Mouse (Mus musculus) fat pad, adult 2 months (tissue): ENCODE results near the gene Gm49450.
"Not testable (repeated sequence)": the region's sequence is repeated elsewhere in the genome, so short reads cannot be mapped to it uniquely, and the experiment has no call there.

Experiments
- DNase-seq: peaks from one replicate; pipeline ENCODE4 v3.0.0-alpha.2; 2011; ENCODE audit warnings: low read depth, low spot score; ENCODE audit errors: extremely low read depth

Gm49450 gene

DNA sequence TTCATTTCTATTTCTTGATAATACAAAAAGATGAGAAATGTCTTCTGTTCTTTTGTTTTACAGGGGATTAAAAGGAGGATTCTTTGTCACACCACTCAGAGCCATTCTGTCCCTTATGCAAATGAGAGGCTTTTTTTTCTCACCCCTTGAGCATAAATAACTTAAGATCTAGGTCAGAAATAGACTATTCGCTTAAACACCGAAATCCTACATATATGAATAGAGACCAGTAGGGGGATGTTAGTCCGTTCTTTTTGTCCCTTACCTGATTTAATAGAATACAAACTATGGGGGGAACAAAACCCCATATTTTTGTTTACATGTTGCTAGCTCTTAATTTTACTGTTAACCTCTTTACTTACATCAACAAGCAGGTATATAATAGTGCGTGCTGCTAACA lies 2.6 kb upstream of the Gm49450 start:
- no peak for DNase-seq

DNA sequence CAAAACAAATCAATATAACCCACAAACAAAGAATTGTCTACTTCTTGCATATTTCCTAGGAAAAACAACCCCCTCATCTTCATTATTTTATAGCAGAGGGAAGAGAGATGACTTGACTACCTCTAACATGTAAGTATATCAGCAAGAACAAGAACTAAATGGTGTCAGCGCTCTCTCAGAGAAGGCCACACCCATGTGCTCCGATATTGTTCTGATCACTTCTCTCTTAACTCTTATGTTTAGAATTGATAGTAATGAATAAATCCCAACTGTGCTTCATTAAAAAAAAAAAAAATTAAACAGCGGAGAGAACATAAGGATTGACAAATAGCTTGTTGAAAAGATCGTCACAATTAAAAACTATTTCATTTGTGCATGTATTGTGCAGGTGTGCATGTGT lies 2.0 kb upstream of the Gm49450 start:
- DNase-seq, result no peak

- DNase-seq, result no peak
Observed at GRCm38 (mm10) chr15:98954425-98955253, 1.3 kb upstream of the Gm49450 start.

- no peak for DNase-seq
Observed at GRCm38 (mm10) chr15:98952751-98953400, 475 bp downstream of the Gm49450 start.

- no peak for DNase-seq
Observed at GRCm38 (mm10) chr15:98952063-98952455, 1.3 kb downstream of the Gm49450 start.

GRCm38 (mm10) chr15:98951122-98952062 lies 2.0 kb downstream of the Gm49450 start:
- DNase-seq, result not testable (repeated sequence)

- no peak for DNase-seq
Observed at GRCm38 (mm10) chr15:98949607-98949892, 3.8 kb downstream of the Gm49450 start.

GRCm38 (mm10) chr15:98948857-98949606 lies 4.3 kb downstream of the Gm49450 start:
- DNase-seq, result no peak

GRCm38 (mm10) chr15:98948382-98948781 lies 5.0 kb downstream of the Gm49450 start:
- DNase-seq, result no peak

GRCm38 (mm10) chr15:98947884-98948283 lies 5.5 kb downstream of the Gm49450 start:
- no peak for DNase-seq

DNA sequence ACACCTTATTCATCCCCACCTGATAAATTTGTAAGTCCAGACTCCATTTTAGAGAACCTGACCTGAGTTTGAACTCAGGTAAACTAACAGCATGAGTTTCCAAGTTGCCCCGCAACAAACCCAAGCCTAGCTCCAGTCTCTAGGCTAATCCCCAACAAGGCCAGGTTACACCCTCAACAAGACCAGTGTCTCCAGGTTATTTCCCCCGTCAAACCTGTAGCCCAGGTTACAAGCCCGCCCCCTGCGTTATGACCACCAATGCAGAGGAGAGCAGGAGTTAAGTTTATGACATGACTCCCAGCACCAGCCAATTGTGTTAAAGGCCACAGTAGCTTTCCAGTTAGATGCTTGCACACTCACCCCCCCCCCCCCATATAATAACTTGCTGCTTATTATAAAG lies 10.2 kb downstream of the Gm49450 start:
- no peak for DNase-seq

- DNase-seq, result no peak
Observed at GRCm38 (mm10) chr15:98942081-98942480, 11.3 kb downstream of the Gm49450 start.

GRCm38 (mm10) chr15:98941539-98941938 lies 11.8 kb downstream of the Gm49450 start:
- DNase-seq, result no peak

DNA sequence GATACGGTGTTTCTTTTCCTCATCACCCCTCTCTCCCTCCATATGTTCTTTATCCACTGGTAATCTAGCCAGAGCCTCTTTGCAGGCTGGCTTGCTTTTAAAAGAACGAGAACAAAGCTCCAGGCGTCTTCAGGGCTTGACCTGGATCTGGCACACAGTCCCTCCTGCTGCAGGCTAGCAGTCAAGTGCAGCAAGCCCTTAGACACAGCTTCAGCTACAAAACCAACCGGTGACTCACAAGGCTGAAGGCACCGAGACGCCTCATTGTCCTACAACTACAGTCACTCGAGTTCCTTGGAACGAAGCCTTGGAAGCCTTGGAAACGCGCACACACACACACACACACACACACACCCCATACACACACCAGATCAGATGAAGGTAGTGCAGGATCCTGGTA lies 12.5 kb downstream of the Gm49450 start:
- no peak for DNase-seq

DNA sequence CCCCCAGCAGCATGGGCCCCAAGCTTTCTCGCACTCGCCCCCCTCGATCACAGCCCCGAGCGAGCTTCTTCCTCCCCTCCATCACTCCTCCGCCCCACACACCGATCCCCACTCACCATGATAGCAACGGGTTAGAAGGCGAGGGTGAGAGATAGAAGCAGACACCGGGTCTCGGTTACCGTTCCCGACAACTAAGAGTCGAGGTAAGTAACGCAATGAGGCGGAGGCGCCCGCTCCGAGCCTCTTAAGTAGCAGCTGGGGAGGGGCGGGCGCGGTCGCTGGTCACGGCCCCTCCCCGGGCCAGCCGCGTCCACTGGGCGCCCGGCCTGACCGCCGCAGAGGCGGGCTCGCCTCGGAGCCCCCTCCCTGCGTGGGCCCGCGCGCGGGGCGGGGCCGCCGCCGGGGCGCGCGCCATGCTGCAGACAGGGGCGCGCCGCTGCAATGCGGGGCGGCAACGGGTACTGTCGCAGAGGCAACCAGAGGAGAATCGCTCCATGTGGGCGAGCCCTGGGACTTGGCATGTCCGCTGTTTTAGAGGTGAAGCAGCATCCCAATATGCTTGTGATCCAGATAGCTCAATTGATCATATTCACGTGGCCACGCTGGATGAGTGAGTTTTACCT lies 19.0 kb downstream of the Gm49450 start, which contains the start of gene Tuba1b:
TSS of gene Tuba1b (minus strand) at position 349 of the 623 bp plus-strand sequence.
- no peak for DNase-seq

DNA sequence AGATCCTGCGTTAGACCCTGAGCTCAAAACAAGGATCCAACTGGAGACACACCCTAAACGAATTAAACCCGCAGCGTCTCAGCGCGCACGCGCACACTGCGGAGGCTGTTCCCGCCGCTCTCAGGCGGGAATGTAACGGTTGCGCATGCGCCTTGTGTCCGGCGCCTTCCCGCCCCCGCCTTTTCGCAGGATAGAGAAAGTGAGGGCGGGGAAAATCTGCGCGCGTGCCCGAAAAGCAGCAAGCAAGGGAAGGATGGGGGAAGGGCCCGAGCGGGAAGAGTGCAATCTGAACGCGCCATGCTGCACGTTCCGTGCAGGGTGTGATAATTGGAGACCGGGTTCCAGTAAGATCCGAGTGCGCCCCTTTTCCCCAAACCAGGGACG lies 19.5 kb downstream of the Gm49450 start:
- no peak for DNase-seq

DNA sequence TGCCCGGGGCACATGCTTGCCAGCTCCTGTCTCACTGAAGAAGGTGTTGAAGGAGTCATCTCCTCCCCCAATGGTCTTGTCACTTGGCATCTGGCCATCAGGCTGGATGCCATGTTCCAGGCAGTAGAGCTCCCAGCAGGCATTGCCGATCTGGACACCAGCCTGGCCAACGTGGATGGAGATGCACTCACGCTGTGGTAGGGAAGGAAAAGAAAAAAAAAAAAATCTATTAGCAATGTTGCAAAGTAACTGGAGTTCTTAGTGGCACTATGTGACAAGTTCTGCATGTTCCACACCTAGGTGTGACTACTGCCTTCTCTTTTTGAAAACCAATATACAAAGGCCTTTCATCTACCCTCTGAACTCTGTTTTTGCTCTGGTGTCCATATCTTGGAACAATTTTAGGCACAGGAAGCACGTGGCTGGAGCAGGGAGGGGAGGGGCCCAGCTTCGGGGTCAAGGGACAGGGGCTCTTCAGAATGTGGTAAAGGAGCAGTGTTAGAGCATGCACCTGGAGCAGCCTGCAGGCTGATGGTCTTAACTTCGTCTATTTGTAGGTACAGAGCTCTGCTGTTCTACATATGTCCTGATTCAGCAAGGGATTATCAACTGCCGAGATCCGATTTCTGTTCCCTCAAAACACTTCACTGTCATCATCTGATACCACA lies 20.2 kb downstream of the Gm49450 start:
- DNase-seq, result not testable (repeated sequence)

- no peak for DNase-seq
Observed at GRCm38 (mm10) chr15:98930998-98931397, 22.4 kb downstream of the Gm49450 start.

GRCm38 (mm10) chr15:98930017-98930734 lies 23.2 kb downstream of the Gm49450 start:
- no peak for DNase-seq
